Mouse (Mus musculus) embryonic fibroblast, embryonic 13.5 days (primary cell): ENCODE data around the gene Hsd11b2.

ENCODE experiments used
- CTCF ChIP-seq: IDR thresholded peaks from 2 replicates; pipeline ENCODE4 v1.5.1; 2011; ENCODE audit warnings: mild to moderate bottlenecking, control low read depth, low read length, moderate library complexity, borderline replicate concordance; ENCODE audit not compliant: insufficient read depth
- POLR2A ChIP-seq: IDR thresholded peaks from 2 replicates; pipeline ENCODE4 v1.6.1; 2011; ENCODE audit warnings: low read depth, mild to moderate bottlenecking, control low read depth, low read length, moderate library complexity

DNA sequence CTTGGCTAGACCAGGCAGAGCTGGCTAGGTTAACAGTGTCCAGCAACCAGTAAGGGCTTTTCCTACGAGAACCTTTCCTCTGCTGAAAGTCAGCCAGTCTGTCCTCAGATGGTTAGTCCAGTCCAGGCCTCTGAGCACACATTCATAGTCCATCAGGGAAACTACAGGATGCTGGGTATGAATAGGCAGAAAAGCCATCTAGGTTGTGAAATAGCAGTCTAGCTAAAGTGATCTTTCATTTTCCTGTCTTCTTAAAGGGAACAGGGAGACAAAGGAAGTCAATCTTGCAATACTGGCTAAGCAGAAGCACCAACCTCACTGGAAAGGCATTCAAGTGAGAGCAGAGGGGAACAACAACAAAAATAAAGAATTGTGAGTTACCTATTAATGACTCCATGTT lies 34.3 kb downstream of the Hsd11b2 start:
- TF ChIP-seq CTCF: no peak
- TF ChIP-seq POLR2A: no peak
